Mouse (Mus musculus) lung, adult 2 months (tissue): Measurements from ENCODE around the gene Nt5dc3.

Experiments
- CTCF ChIP-seq: fragments of 200-500 bp; IDR thresholded peaks from 2 replicates; pipeline ENCODE4 v1.5.1; 2011; ENCODE audit warnings: mild to moderate bottlenecking, low read length, control low read depth; ENCODE audit not compliant: insufficient read depth
- POLR2A ChIP-seq: fragments of 200-500 bp; IDR thresholded peaks from 2 replicates; pipeline ENCODE4 v1.6.1; 2011; ENCODE audit warnings: low read depth, mild to moderate bottlenecking, control low read depth, low read length, borderline replicate concordance; ENCODE audit errors: extremely low read depth

- no peak for TF ChIP-seq CTCF
- no peak for TF ChIP-seq POLR2A
Observed at GRCm38 (mm10) chr10:86788193-86788592, 9.4 kb downstream of the Nt5dc3 start.
